Mouse (Mus musculus) brain, embryonic 14.5 days (tissue): ENCODE measurements around the gene Olfr1153. TPM values are rescaled to one million over a fixed set of nuclear protein-coding genes. Genes with fewer than 3 reads are reported as not detected.

Experiments used
- DNase-seq: peaks from one replicate; pipeline ENCODE4 v3.0.0-alpha.2; 2011; ENCODE audit warnings: low read depth
- CTCF ChIP-seq: fragments of 200-500 bp; IDR thresholded peaks from 2 replicates; pipeline ENCODE4 v1.5.1; 2012; ENCODE audit warnings: inconsistent platforms, mild to moderate bottlenecking, moderate library complexity, borderline replicate concordance; ENCODE audit not compliant: insufficient read depth, insufficient read length; ENCODE audit errors: extremely low read depth
- POLR2A ChIP-seq: fragments of 200-500 bp; IDR thresholded peaks from 2 replicates; pipeline ENCODE4 v1.6.1; 2012; ENCODE audit warnings: mild to moderate bottlenecking, inconsistent platforms, borderline replicate concordance; ENCODE audit not compliant: poor library complexity, insufficient read depth, insufficient read length, severe bottlenecking; ENCODE audit errors: extremely low read depth
- polyA plus RNA-seq: library from polyadenylated mRNA; depleted of rRNA; stranded (reverse); fragments of >200 nt; gene quantifications from 2 replicates; pipeline ENCODE4 v1.2.3, GENCODE M21; 2012; rRNA removed

Gene Olfr1153
- polyA plus RNA-seq = not detected in 2 replicates

DNA sequence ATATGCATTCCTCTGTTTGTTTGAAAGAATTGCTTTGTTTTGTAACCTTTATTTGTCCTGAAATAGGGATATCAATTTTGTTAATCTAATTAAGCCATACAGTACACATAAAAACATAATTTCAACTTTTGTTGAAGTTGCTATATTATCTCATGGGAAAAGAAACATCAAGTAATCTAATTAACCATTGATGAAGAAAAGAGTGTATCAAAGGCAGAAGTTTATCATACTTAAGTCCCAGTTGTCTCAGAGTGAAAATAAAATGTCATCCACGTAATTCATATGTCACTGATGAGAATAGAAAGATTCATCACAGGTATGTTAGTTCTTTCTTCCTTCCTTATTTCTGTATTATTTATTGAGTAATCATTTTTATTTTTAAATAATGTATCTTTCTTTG is at the start of gene Olfr1153:
Gene Olfr1153, plus strand, starts transcription at position 301 of the 400 bp plus-strand sequence.
- TF ChIP-seq CTCF (no peak), POLR2A (no peak)
- no peak for DNase-seq

DNA sequence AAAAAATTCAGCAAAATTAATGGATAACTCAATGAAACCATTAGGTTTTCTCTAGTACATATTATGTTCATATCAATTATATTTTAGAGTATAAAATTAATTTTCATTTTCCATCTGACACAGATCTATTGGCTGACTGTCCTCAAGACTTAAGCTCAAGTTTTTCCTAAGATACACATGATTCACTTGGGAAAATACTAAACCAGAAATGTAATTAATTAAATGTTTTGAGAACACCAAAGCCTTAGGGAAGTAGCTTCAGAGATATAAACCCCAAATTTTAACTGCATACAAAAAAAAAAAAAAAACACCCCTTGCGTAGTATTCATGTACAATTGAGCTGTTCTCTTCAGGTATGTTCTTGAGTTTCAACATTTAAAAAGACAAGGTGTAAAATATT is 39.2 kb upstream of the Olfr1153 start, which contains the start of gene Olfr1151:
Gene Olfr1151, plus strand, starts transcription at position 301 of the 400 bp plus-strand sequence.
- DNase-seq = no peak
- TF ChIP-seq POLR2A (no peak), CTCF (no peak)

GRCm38 (mm10) chr2:87866192-87866591 is 28.6 kb upstream of the Olfr1153 start, which contains the start of gene Olfr1152:
Gene Olfr1152, plus strand, starts transcription at chr2:87866492.
- TF ChIP-seq POLR2A = no peak
- TF ChIP-seq CTCF = no peak
- no peak for DNase-seq

DNA sequence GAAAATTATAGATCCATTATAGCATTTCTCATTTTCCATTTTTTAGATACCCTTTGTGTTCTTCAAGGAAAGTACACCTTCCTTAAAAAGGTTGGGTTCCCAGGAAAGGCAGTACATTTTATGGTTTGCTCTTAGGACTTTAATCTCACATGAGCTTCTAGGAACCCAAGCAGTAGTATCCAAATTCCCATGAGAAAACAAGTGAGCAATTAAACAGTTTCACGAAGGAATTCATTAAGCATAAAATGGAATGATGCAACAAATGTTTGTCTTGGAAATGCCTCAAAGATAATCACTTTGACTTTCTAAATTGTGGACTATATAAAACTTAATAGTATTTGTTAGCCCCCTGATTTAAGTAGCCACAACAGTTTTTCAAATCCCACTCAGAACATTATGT is 10.3 kb downstream of the Olfr1153 start, which contains the start of gene Olfr1154:
Gene Olfr1154, minus strand, starts transcription at position 101 of the 400 bp plus-strand sequence.
- DNase-seq = no peak
- TF ChIP-seq POLR2A = no peak
- TF ChIP-seq CTCF = no peak

DNA sequence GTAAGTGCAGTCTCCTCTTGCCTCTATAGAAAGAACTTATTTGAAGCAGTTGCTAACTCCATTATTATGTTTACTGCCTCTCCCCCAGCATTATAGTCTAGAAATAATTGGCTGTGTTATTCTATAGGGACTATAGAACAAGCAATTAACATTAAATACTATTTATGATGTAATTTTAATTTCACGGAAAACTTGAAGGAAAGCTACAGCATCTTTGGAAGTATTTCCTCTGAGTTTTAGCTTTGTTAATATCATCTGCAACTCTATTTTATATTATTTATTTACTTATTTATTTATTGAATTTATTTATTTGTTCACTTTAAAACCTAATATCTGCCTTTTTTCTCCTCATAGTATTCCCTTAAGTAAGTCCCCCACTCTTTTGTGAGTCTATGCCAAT is 50.3 kb downstream of the Olfr1153 start, which contains the start of gene Olfr1155:
Gene Olfr1155, minus strand, starts transcription at position 101 of the 400 bp plus-strand sequence.
- no peak for TF ChIP-seq POLR2A
- TF ChIP-seq CTCF = no peak
- DNase-seq = no peak

Other genes with a start within 250 kb of the Olfr1153 start
- not detected in 2 replicates for gene Olfr1133, start 247.6 kb upstream of the Olfr1153 start, polyA plus RNA-seq
- gene Olfr1134, start 236.5 kb upstream of the Olfr1153 start, polyA plus RNA-seq = not detected in 2 replicates
- gene Olfr1135, start 221.3 kb upstream of the Olfr1153 start, polyA plus RNA-seq = not detected in 2 replicates
- gene Olfr1136, start 201.0 kb upstream of the Olfr1153 start, polyA plus RNA-seq = not detected in 2 replicates
- gene Olfr1137, start 181.8 kb upstream of the Olfr1153 start, polyA plus RNA-seq = not detected in 2 replicates
- not detected in 2 replicates for gene Olfr1138, start 155.0 kb upstream of the Olfr1153 start, polyA plus RNA-seq
- not detected in 2 replicates for gene Olfr1140, start 151.2 kb upstream of the Olfr1153 start, polyA plus RNA-seq
- gene Olfr1141, start 141.0 kb upstream of the Olfr1153 start, polyA plus RNA-seq = not detected in 2 replicates
- not detected in 2 replicates for gene Olfr152, start 115.5 kb upstream of the Olfr1153 start, polyA plus RNA-seq
- not detected in 2 replicates for gene Olfr1143, start 94.4 kb upstream of the Olfr1153 start, polyA plus RNA-seq
- gene Olfr1145, start 85.1 kb upstream of the Olfr1153 start, polyA plus RNA-seq = not detected in 2 replicates
- gene Olfr1148, start 64.4 kb upstream of the Olfr1153 start, polyA plus RNA-seq = not detected in 2 replicates
- not detected in 2 replicates for gene Olfr1150-ps1, start 51.0 kb upstream of the Olfr1153 start, polyA plus RNA-seq
- gene Olfr1151, start 39.1 kb upstream of the Olfr1153 start, polyA plus RNA-seq = not detected in 2 replicates
- not detected in 2 replicates for gene Olfr1152, start 28.5 kb upstream of the Olfr1153 start, polyA plus RNA-seq
- gene Olfr1154, start 10.2 kb downstream of the Olfr1153 start, polyA plus RNA-seq = not detected in 2 replicates
- gene Olfr1155, start 50.2 kb downstream of the Olfr1153 start, polyA plus RNA-seq = not detected in 2 replicates
- gene Olfr1156, start 58.1 kb downstream of the Olfr1153 start, polyA plus RNA-seq = not detected in 2 replicates
- gene Olfr1157, start 73.3 kb downstream of the Olfr1153 start, polyA plus RNA-seq = not detected in 2 replicates
- not detected in 2 replicates for gene Olfr74, start 79.7 kb downstream of the Olfr1153 start, polyA plus RNA-seq
- gene Olfr1158, start 95.2 kb downstream of the Olfr1153 start, polyA plus RNA-seq = not detected in 2 replicates
- not detected in 2 replicates for gene Olfr1160, start 113.3 kb downstream of the Olfr1153 start, polyA plus RNA-seq
- gene Olfr1161, start 127.8 kb downstream of the Olfr1153 start, polyA plus RNA-seq = not detected in 2 replicates
- gene Olfr73, start 142.7 kb downstream of the Olfr1153 start, polyA plus RNA-seq = not detected in 2 replicates
- not detected in 2 replicates for gene Olfr1162, start 156.2 kb downstream of the Olfr1153 start, polyA plus RNA-seq
- not detected in 2 replicates for gene Olfr1163, start 176.9 kb downstream of the Olfr1153 start, polyA plus RNA-seq
- not detected in 2 replicates for gene Olfr1164, start 199.0 kb downstream of the Olfr1153 start, polyA plus RNA-seq
- not detected in 2 replicates for gene Olfr1166, start 233.3 kb downstream of the Olfr1153 start, polyA plus RNA-seq